Mouse (Mus musculus): Measurements from ENCODE around the gene Map3k20. TPM values are rescaled to one million over a fixed set of nuclear protein-coding genes. Genes with fewer than 3 reads are reported as not detected.

Map3k20 gene
- polyA plus RNA-seq, 1 experiment, result 6.9 TPM

- WGBS, result 84% methylated on average over 6 of the region's 6 CpGs
- Histone ChIP-seq H3K4me1 (ENCODE audit: control insufficient read depth, insufficient read depth, low read length) (no peaks in the 10 kb centered on the region), H3K27me3 (ENCODE audit: control insufficient read depth, insufficient read depth, low read length) (no peaks in the 10 kb centered on the region), H3K4me3 (replicated peaks; ENCODE audit: insufficient read depth, low read depth, low read length) (no peak overlapping the region), H3K27ac (ENCODE audit: insufficient read depth, low read length) (no peak overlapping the region)
- DNase-seq, result no peak
- TF ChIP-seq CTCF (IDR thresholded peaks at IDR 0.05; ENCODE audit: borderline replicate concordance, insufficient read depth, low read depth, low read length) (no peak), POLR2A (IDR thresholded peaks at IDR 0.05; ENCODE audit: borderline replicate concordance, insufficient read depth, low read length) (no peak)
These were observed 83.7 kb downstream of the Map3k20 start for GRCm38 (mm10) chr2:72369140-72369600.

GRCm38 (mm10) chr2:72372136-72372535 is 86.7 kb downstream of the Map3k20 start:
- DNase-seq, result no peak
- Histone ChIP-seq H3K27ac (ENCODE audit: insufficient read depth, low read length) (no peak overlapping the region), H3K27me3 (ENCODE audit: control insufficient read depth, insufficient read depth, low read length) (no peaks in the 10 kb centered on the region), H3K4me3 (replicated peaks; ENCODE audit: insufficient read depth, low read depth, low read length) (no peak overlapping the region), H3K4me1 (ENCODE audit: control insufficient read depth, insufficient read depth, low read length) (no peaks in the 10 kb centered on the region)
- TF ChIP-seq CTCF (IDR thresholded peaks at IDR 0.05; ENCODE audit: borderline replicate concordance, insufficient read depth, low read depth, low read length) (no peak), POLR2A (IDR thresholded peaks at IDR 0.05; ENCODE audit: borderline replicate concordance, insufficient read depth, low read length) (no peak)
- 88% methylated on average over 13 of the region's 13 CpGs for WGBS

GRCm38 (mm10) chr2:72374076-72374475 is 88.6 kb downstream of the Map3k20 start:
- 82% methylated on average over 3 of the region's 3 CpGs for WGBS
- Histone ChIP-seq H3K4me1 (ENCODE audit: control insufficient read depth, insufficient read depth, low read length) (no peaks in the 10 kb centered on the region), H3K27me3 (ENCODE audit: control insufficient read depth, insufficient read depth, low read length) (no peaks in the 10 kb centered on the region), H3K27ac (ENCODE audit: insufficient read depth, low read length) (no peak overlapping the region), H3K4me3 (replicated peaks; ENCODE audit: insufficient read depth, low read depth, low read length) (no peak overlapping the region)
- no peak for TF ChIP-seq POLR2A (IDR thresholded peaks at IDR 0.05; ENCODE audit: borderline replicate concordance, insufficient read depth, low read length)
- TF ChIP-seq CTCF (IDR thresholded peaks at IDR 0.05; ENCODE audit: borderline replicate concordance, insufficient read depth, low read depth, low read length), result no peak
- no peak for DNase-seq

- WGBS, result 89% methylated on average over 3 of the region's 3 CpGs
- DNase-seq, result no peak
- Histone ChIP-seq H3K27me3 (ENCODE audit: control insufficient read depth, insufficient read depth, low read length) (no peaks in the 10 kb centered on the region), H3K4me1 (ENCODE audit: control insufficient read depth, insufficient read depth, low read length) (no peaks in the 10 kb centered on the region), H3K27ac (ENCODE audit: insufficient read depth, low read length) (no peak overlapping the region), H3K4me3 (replicated peaks; ENCODE audit: insufficient read depth, low read depth, low read length) (no peak overlapping the region)
- TF ChIP-seq POLR2A (IDR thresholded peaks at IDR 0.05; ENCODE audit: borderline replicate concordance, insufficient read depth, low read length) (no peak), CTCF (IDR thresholded peaks at IDR 0.05; ENCODE audit: borderline replicate concordance, insufficient read depth, low read depth, low read length) (no peak)
These were observed 90.4 kb downstream of the Map3k20 start for GRCm38 (mm10) chr2:72375877-72376276.

GRCm38 (mm10) chr2:72376946-72377345 is 91.5 kb downstream of the Map3k20 start:
- Histone ChIP-seq H3K27me3 (ENCODE audit: control insufficient read depth, insufficient read depth, low read length) (no peaks in the 10 kb centered on the region), H3K4me3 (replicated peaks; ENCODE audit: insufficient read depth, low read depth, low read length) (no peak overlapping the region), H3K4me1 (ENCODE audit: control insufficient read depth, insufficient read depth, low read length) (no peaks in the 10 kb centered on the region), H3K27ac (ENCODE audit: insufficient read depth, low read length) (no peak overlapping the region)
- DNase-seq, result no peak
- TF ChIP-seq POLR2A (IDR thresholded peaks at IDR 0.05; ENCODE audit: borderline replicate concordance, insufficient read depth, low read length) (no peak), CTCF (IDR thresholded peaks at IDR 0.05; ENCODE audit: borderline replicate concordance, insufficient read depth, low read depth, low read length) (no peak)
- 76% methylated on average over 5 of the region's 5 CpGs for WGBS

GRCm38 (mm10) chr2:72379425-72379824 is 94.0 kb downstream of the Map3k20 start:
- no peak for DNase-seq
- Histone ChIP-seq H3K4me1 (ENCODE audit: control insufficient read depth, insufficient read depth, low read length) (no peaks in the 10 kb centered on the region), H3K27me3 (ENCODE audit: control insufficient read depth, insufficient read depth, low read length) (no peaks in the 10 kb centered on the region), H3K27ac (ENCODE audit: insufficient read depth, low read length) (no peak overlapping the region), H3K4me3 (replicated peaks; ENCODE audit: insufficient read depth, low read depth, low read length) (no peak overlapping the region)
- TF ChIP-seq CTCF (IDR thresholded peaks at IDR 0.05; ENCODE audit: borderline replicate concordance, insufficient read depth, low read depth, low read length) (no peak), POLR2A (IDR thresholded peaks at IDR 0.05; ENCODE audit: borderline replicate concordance, insufficient read depth, low read length) (no peak)
- WGBS, result 95% methylated on average over 11 of the region's 11 CpGs

- Histone ChIP-seq H3K27me3 (ENCODE audit: control insufficient read depth, insufficient read depth, low read length) (no peaks in the 10 kb centered on the region), H3K27ac (ENCODE audit: insufficient read depth, low read length) (no peak overlapping the region), H3K4me1 (ENCODE audit: control insufficient read depth, insufficient read depth, low read length) (no peaks in the 10 kb centered on the region), H3K4me3 (replicated peaks; ENCODE audit: insufficient read depth, low read depth, low read length) (no peak overlapping the region)
- WGBS, result 61% methylated on average over 6 of the region's 6 CpGs
- TF ChIP-seq CTCF (IDR thresholded peaks at IDR 0.05; ENCODE audit: borderline replicate concordance, insufficient read depth, low read depth, low read length), result no peak
- TF ChIP-seq POLR2A (IDR thresholded peaks at IDR 0.05; ENCODE audit: borderline replicate concordance, insufficient read depth, low read length), result no peak
- no peak for DNase-seq
These were observed 97.2 kb downstream of the Map3k20 start for GRCm38 (mm10) chr2:72382662-72383061.

- TF ChIP-seq CTCF (IDR thresholded peaks at IDR 0.05; ENCODE audit: borderline replicate concordance, insufficient read depth, low read depth, low read length) (no peak), POLR2A (IDR thresholded peaks at IDR 0.05; ENCODE audit: borderline replicate concordance, insufficient read depth, low read length) (no peak)
- H3K27me3 ChIP-seq (ENCODE audit: control insufficient read depth, insufficient read depth, low read length), result no peaks in the 10 kb centered on the region
- H3K4me1 ChIP-seq (ENCODE audit: control insufficient read depth, insufficient read depth, low read length), result no peaks in the 10 kb centered on the region
- no peak overlapping the region for H3K27ac ChIP-seq (ENCODE audit: insufficient read depth, low read length)
- WGBS, result 50% methylated on average over 11 of the region's 11 CpGs
- DNase-seq, result no peak
- no peak overlapping the region for H3K4me3 ChIP-seq (replicated peaks; ENCODE audit: insufficient read depth, low read depth, low read length)
These were observed 97.9 kb downstream of the Map3k20 start for GRCm38 (mm10) chr2:72383321-72383720.

All from cerebellum, adult 2 months (tissue).